Mouse (Mus musculus): Measurements from ENCODE around the gene Mfsd12. TPM values are rescaled to one million over a fixed set of nuclear protein-coding genes. Genes with fewer than 3 reads are reported as not detected.

Mfsd12 gene
- 19.8 and 21.9 TPM in 2 replicates for polyA plus RNA-seq (2015; fragmentation: Nextera tagmentation; extraction: Ambion mirVana)

GRCm38 (mm10) chr10:81356991-81357844, at the start of gene Mfsd12:
TSS of gene Mfsd12 (plus strand) at chr10:81357491.

GRCm38 (mm10) chr10:81320550-81321347, 36.5 kb upstream of the Mfsd12 start, which contains the start of gene Cactin:
TSS of gene Cactin (plus strand) at chr10:81321103.

GRCm38 (mm10) chr10:81328386-81328785, 28.9 kb upstream of the Mfsd12 start, which contains the start of gene Tbxa2r:
TSS of gene Tbxa2r (plus strand) at chr10:81328731.

GRCm38 (mm10) chr10:81342686-81343505, 14.4 kb upstream of the Mfsd12 start, which contains the start of gene Gipc3:
TSS of gene Gipc3 (minus strand) at chr10:81343266.

GRCm38 (mm10) chr10:81350351-81351063, 6.8 kb upstream of the Mfsd12 start, which contains the start of gene Hmg20b:
TSS of gene Hmg20b (minus strand) at chr10:81350480.

GRCm38 (mm10) chr10:81365672-81366476, 8.6 kb downstream of the Mfsd12 start, which contains the start of gene 4930404N11Rik:
TSS of gene 4930404N11Rik (minus strand) at chr10:81365816.

GRCm38 (mm10) chr10:81377793-81378552, 20.7 kb downstream of the Mfsd12 start, which contains the start of gene Fzr1:
TSS of gene Fzr1 (minus strand) at chr10:81378516.

GRCm38 (mm10) chr10:81383802-81384604, 26.7 kb downstream of the Mfsd12 start, which contains the start of the genes Dohh and Gm48551:
TSS of gene Dohh (plus strand) at chr10:81384428.
TSS of gene Gm48551 (plus strand) at chr10:81384466.

GRCm38 (mm10) chr10:81388505-81389055, 31.3 kb downstream of the Mfsd12 start, which contains the start of gene Gm48552:
TSS of gene Gm48552 (plus strand) at chr10:81389005.

GRCm38 (mm10) chr10:81392781-81393185, 35.5 kb downstream of the Mfsd12 start, which contains the start of gene Smim24:
TSS of gene Smim24 (plus strand) at chr10:81393051.

Small RNA genes lying within 50 kb of the gene (microRNA-seq; reads per million reads assigned to microRNA genes)
- gene Mir6913: not detected

Other genes with a start within 250 kb of the Mfsd12 start
- gene Zbtb7a, start 222.3 kb upstream of the Mfsd12 start, polyA plus RNA-seq (2015; fragmentation: Nextera tagmentation; extraction: Ambion mirVana): 19.7 and 21.3 TPM in 2 replicates
- 34.5 and 40.4 TPM in 2 replicates for gene Pias4, start 189.6 kb upstream of the Mfsd12 start, polyA plus RNA-seq (2015; fragmentation: Nextera tagmentation; extraction: Ambion mirVana)
- 404 and 449 TPM in 2 replicates for gene Eef2, start 180.9 kb upstream of the Mfsd12 start, polyA plus RNA-seq (2015; fragmentation: Nextera tagmentation; extraction: Ambion mirVana)
- gene Dapk3, start 174.5 kb upstream of the Mfsd12 start, polyA plus RNA-seq (2015; fragmentation: Nextera tagmentation; extraction: Ambion mirVana): 68.4 and 78.4 TPM in 2 replicates
- gene 4930442H23Rik, start 173.6 kb upstream of the Mfsd12 start, polyA plus RNA-seq (2015; fragmentation: Nextera tagmentation; extraction: Ambion mirVana): not detected in 2 replicates
- gene Nmrk2, start 155.4 kb upstream of the Mfsd12 start, polyA plus RNA-seq (2015; fragmentation: Nextera tagmentation; extraction: Ambion mirVana): 0.11 and 0.13 TPM in 2 replicates
- gene Atcay, start 126.7 kb upstream of the Mfsd12 start, polyA plus RNA-seq (2015; fragmentation: Nextera tagmentation; extraction: Ambion mirVana): 62.1 and 75.8 TPM in 2 replicates
- 24.6 and 28.6 TPM in 2 replicates for gene Zfr2, start 124.3 kb upstream of the Mfsd12 start, polyA plus RNA-seq (2015; fragmentation: Nextera tagmentation; extraction: Ambion mirVana)
- gene Matk, start 104.6 kb upstream of the Mfsd12 start, polyA plus RNA-seq (2015; fragmentation: Nextera tagmentation; extraction: Ambion mirVana): 69.6 and 88.6 TPM in 2 replicates
- gene Mrpl54, start 90.6 kb upstream of the Mfsd12 start, polyA plus RNA-seq (2015; fragmentation: Nextera tagmentation; extraction: Ambion mirVana): 168 and 176 TPM in 2 replicates
- 32.0 and 34.0 TPM in 2 replicates for gene Apba3, start 90.5 kb upstream of the Mfsd12 start, polyA plus RNA-seq (2015; fragmentation: Nextera tagmentation; extraction: Ambion mirVana)
- gene Tjp3, start 65.9 kb upstream of the Mfsd12 start, polyA plus RNA-seq (2015; fragmentation: Nextera tagmentation; extraction: Ambion mirVana): 1.5 and 2.4 TPM in 2 replicates
- gene Pip5k1c, start 64.5 kb upstream of the Mfsd12 start, polyA plus RNA-seq (2015; fragmentation: Nextera tagmentation; extraction: Ambion mirVana): 101 and 122 TPM in 2 replicates
- gene Cactin, start 36.4 kb upstream of the Mfsd12 start, polyA plus RNA-seq (2015; fragmentation: Nextera tagmentation; extraction: Ambion mirVana): 18.8 and 20.8 TPM in 2 replicates
- gene Tbxa2r, start 28.8 kb upstream of the Mfsd12 start, polyA plus RNA-seq (2015; fragmentation: Nextera tagmentation; extraction: Ambion mirVana): 5.2 and 5.5 TPM in 2 replicates
- 0.06 TPM in 1 of 2 replicates, not detected in the other for gene Gipc3, start 14.2 kb upstream of the Mfsd12 start, polyA plus RNA-seq (2015; fragmentation: Nextera tagmentation; extraction: Ambion mirVana)
- gene Hmg20b, start 7.0 kb upstream of the Mfsd12 start, polyA plus RNA-seq (2015; fragmentation: Nextera tagmentation; extraction: Ambion mirVana): 31.7 and 34.0 TPM in 2 replicates
- gene 4930404N11Rik, start 8.3 kb downstream of the Mfsd12 start, polyA plus RNA-seq (2015; fragmentation: Nextera tagmentation; extraction: Ambion mirVana): 0.60 and 0.76 TPM in 2 replicates
- gene Fzr1, start 21.0 kb downstream of the Mfsd12 start, polyA plus RNA-seq (2015; fragmentation: Nextera tagmentation; extraction: Ambion mirVana): 137 and 142 TPM in 2 replicates
- gene Dohh, start 26.9 kb downstream of the Mfsd12 start, polyA plus RNA-seq (2015; fragmentation: Nextera tagmentation; extraction: Ambion mirVana): 115 and 127 TPM in 2 replicates
- gene Gm48551, start 27.0 kb downstream of the Mfsd12 start, polyA plus RNA-seq (2015; fragmentation: Nextera tagmentation; extraction: Ambion mirVana): 6.0 and 6.2 TPM in 2 replicates
- 2.0 and 3.0 TPM in 2 replicates for gene Gm48552, start 31.5 kb downstream of the Mfsd12 start, polyA plus RNA-seq (2015; fragmentation: Nextera tagmentation; extraction: Ambion mirVana)
- gene Smim24, start 35.6 kb downstream of the Mfsd12 start, polyA plus RNA-seq (2015; fragmentation: Nextera tagmentation; extraction: Ambion mirVana): 1.8 and 2.3 TPM in 2 replicates
- 51.8 and 53.5 TPM in 2 replicates for gene Nfic, start 98.1 kb downstream of the Mfsd12 start, polyA plus RNA-seq (2015; fragmentation: Nextera tagmentation; extraction: Ambion mirVana)
- 40.7 and 46.8 TPM in 2 replicates for gene Celf5, start 125.2 kb downstream of the Mfsd12 start, polyA plus RNA-seq (2015; fragmentation: Nextera tagmentation; extraction: Ambion mirVana)
- gene Ncln, start 138.9 kb downstream of the Mfsd12 start, polyA plus RNA-seq (2015; fragmentation: Nextera tagmentation; extraction: Ambion mirVana): 59.5 and 68.2 TPM in 2 replicates
- gene S1pr4, start 142.6 kb downstream of the Mfsd12 start, polyA plus RNA-seq (2015; fragmentation: Nextera tagmentation; extraction: Ambion mirVana): 0.68 and 0.72 TPM in 2 replicates
- 1.8 and 1.9 TPM in 2 replicates for gene Gna15, start 166.7 kb downstream of the Mfsd12 start, polyA plus RNA-seq (2015; fragmentation: Nextera tagmentation; extraction: Ambion mirVana)
- gene Gna11, start 187.7 kb downstream of the Mfsd12 start, polyA plus RNA-seq (2015; fragmentation: Nextera tagmentation; extraction: Ambion mirVana): 103 and 114 TPM in 2 replicates
- gene Aes, start 202.0 kb downstream of the Mfsd12 start, polyA plus RNA-seq (2015; fragmentation: Nextera tagmentation; extraction: Ambion mirVana): 842 and 942 TPM in 2 replicates
- gene Tle2, start 217.1 kb downstream of the Mfsd12 start, polyA plus RNA-seq (2015; fragmentation: Nextera tagmentation; extraction: Ambion mirVana): 51.9 and 57.1 TPM in 2 replicates
- gene Tle6, start 243.6 kb downstream of the Mfsd12 start, polyA plus RNA-seq (2015; fragmentation: Nextera tagmentation; extraction: Ambion mirVana): 6.1 and 6.8 TPM in 2 replicates
- gene BC025920, start 248.8 kb downstream of the Mfsd12 start, polyA plus RNA-seq (2015; fragmentation: Nextera tagmentation; extraction: Ambion mirVana): 0.46 and 1.4 TPM in 2 replicates

Measured in neural tube, postnatal 0 days (tissue).